Comparison of ENCODE assay signal across 9 mouse cellular contexts in the genomic region with DNA sequence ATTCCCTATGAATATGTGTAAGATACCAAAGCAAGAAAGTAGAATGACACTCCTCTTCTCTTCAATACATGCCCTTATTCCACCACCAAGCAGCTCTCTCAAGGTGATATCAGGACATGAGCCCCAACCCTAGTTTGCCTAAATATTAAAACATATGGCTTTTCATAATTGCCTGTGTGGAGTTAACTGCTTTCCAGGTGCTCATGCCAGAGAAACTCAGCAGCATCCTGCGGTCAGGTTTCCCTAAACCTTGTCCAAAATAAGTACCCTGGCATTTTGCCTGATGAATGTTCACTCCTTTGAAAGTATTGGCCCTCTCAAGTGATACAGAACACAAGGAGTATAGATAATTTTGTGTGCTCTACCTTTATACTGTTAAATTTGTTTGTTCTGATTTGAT.
"Had no signal": no experiment of that assay in that cellular context is flagged by ENCODE, and none has a peak within 500 bp of the region (broad histone marks: within the 10 kb centered on the region; RNA-seq: fewer than 3 reads in every experiment).

No protein-coding gene starts in this region.

- H3K27ac ChIP-seq: limb, embryonic 13.5 days; liver, embryonic 14.5 days; midbrain, embryonic 12.5 days; neural tube, embryonic 13.5 days had no signal

- H3K4me1 ChIP-seq: limb, embryonic 13.5 days; midbrain, embryonic 12.5 days; neural tube, embryonic 13.5 days had no signal

- DNase-seq: kidney, postnatal 25 days; left cerebral cortex, postnatal 4 days; lung, adult 18-20 months; retina, postnatal 1 day; thymus, postnatal 36 days had no signal

- H3K27me3 ChIP-seq: limb, embryonic 13.5 days; midbrain, embryonic 12.5 days; neural tube, embryonic 13.5 days had no signal

- H3K4me3 ChIP-seq: limb, embryonic 13.5 days; midbrain, embryonic 12.5 days; neural tube, embryonic 13.5 days had no signal
